Mouse (Mus musculus) gastrocnemius, postnatal 4 days (tissue): ENCODE data around the gene Atg16l2. TPM values are rescaled to one million over a fixed set of nuclear protein-coding genes. Genes with fewer than 3 reads are reported as not detected.

Experiments used
- DNase-seq, 2 experiments: peaks; one replicate each; pipeline ENCODE4 v3.0.0; 2021 to 2022; ENCODE audit warnings: low spot score in 2 of 2, mixed read lengths in 2 of 2
- total RNA-seq, 2 experiments: library from RNA; stranded (reverse); gene quantifications; 2 replicates each; pipeline ENCODE4 v1.2.3; 2021

Atg16l2 gene
- total RNA-seq, 2 experiments from 2014 or later = 6.3 to 11.4 TPM

- DNase-seq = no peak
Observed at GRCm38 (mm10) chr7:101323141-101323594, 21.1 kb upstream of the Atg16l2 start.

- peak in 1 of 2 experiments; percentile 27 for DNase-seq
Observed at GRCm38 (mm10) chr7:101321218-101321827, 19.3 kb upstream of the Atg16l2 start.

GRCm38 (mm10) chr7:101320399-101321217 is 18.6 kb upstream of the Atg16l2 start:
- DNase-seq = no peak

- no peak for DNase-seq
Observed at GRCm38 (mm10) chr7:101319796-101320195, 17.7 kb upstream of the Atg16l2 start.

GRCm38 (mm10) chr7:101318848-101319247 is 16.8 kb upstream of the Atg16l2 start:
- DNase-seq = no peak

GRCm38 (mm10) chr7:101317014-101317413 is 15.0 kb upstream of the Atg16l2 start, which contains the start of gene Stard10:
Stard10 (plus strand) TSS chr7:101317086.
- no peak for DNase-seq

- no peak for DNase-seq
Observed at GRCm38 (mm10) chr7:101316591-101317001, 14.5 kb upstream of the Atg16l2 start.

GRCm38 (mm10) chr7:101315699-101316098 is 13.6 kb upstream of the Atg16l2 start:
- no peak for DNase-seq

GRCm38 (mm10) chr7:101314396-101314795 is 12.3 kb upstream of the Atg16l2 start:
- DNase-seq = no peak

GRCm38 (mm10) chr7:101313033-101313432 is 11.0 kb upstream of the Atg16l2 start:
- no peak for DNase-seq

- DNase-seq = no peak
Observed at GRCm38 (mm10) chr7:101311061-101311460, 9.0 kb upstream of the Atg16l2 start.

GRCm38 (mm10) chr7:101310327-101311028 is 8.4 kb upstream of the Atg16l2 start:
- DNase-seq = peak; percentile 93 to 98

- DNase-seq = no peak
Observed at GRCm38 (mm10) chr7:101309985-101310326, 7.9 kb upstream of the Atg16l2 start.

GRCm38 (mm10) chr7:101306841-101307240 is 4.8 kb upstream of the Atg16l2 start:
- no peak for DNase-seq

- DNase-seq = no peak
Observed at GRCm38 (mm10) chr7:101302691-101303090, 640 bp upstream of the Atg16l2 start.

- no peak for DNase-seq
Observed at GRCm38 (mm10) chr7:101301361-101301880, 630 bp downstream of the Atg16l2 start.

GRCm38 (mm10) chr7:101298375-101298774 is 3.7 kb downstream of the Atg16l2 start:
- DNase-seq = no peak

- DNase-seq = no peak
Observed at GRCm38 (mm10) chr7:101297023-101297405, 5.0 kb downstream of the Atg16l2 start.

GRCm38 (mm10) chr7:101296252-101297022 is 5.6 kb downstream of the Atg16l2 start:
- DNase-seq = peak; percentile 46 to 77

- no peak for DNase-seq
Observed at GRCm38 (mm10) chr7:101295438-101295837, 6.6 kb downstream of the Atg16l2 start.

- DNase-seq = no peak
Observed at GRCm38 (mm10) chr7:101293611-101294010, 8.4 kb downstream of the Atg16l2 start.
